ENCODE assay signal across 24 mouse cellular contexts in genomic region chr11:3851872-3852271, GRCm38 (mm10). TPM values are rescaled to one million over a fixed set of nuclear protein-coding genes. Genes with fewer than 3 reads are reported as not detected.
DNase-seq lines count a peak whose midpoint lies in the region; ATAC-seq and TF ChIP-seq lines count a peak whose summit lies in the region.
"Had no signal": no experiment of that assay in that cellular context is flagged by ENCODE, and none has a peak within 500 bp of the region (broad histone marks: within the 10 kb centered on the region; RNA-seq: fewer than 3 reads in every experiment).

No protein-coding gene starts in this region.

- H3K36me3 ChIP-seq in heart, adult 2 months (ENCODE audit: control insufficient read depth, insufficient read depth, low read length): no peaks in the 10 kb centered on the region
- H3K36me3 ChIP-seq: forebrain, embryonic 10.5 days; heart, embryonic 12.5 days; heart, embryonic 15.5 days; hindbrain, embryonic 10.5 days; hindbrain, embryonic 13.5 days; intestine, embryonic 15.5 days had no signal

- DNase-seq in cerebellum, postnatal 14 days: peak; percentile 25 to 26
- peak; percentile 34 for DNase-seq in testis, postnatal 10 days (ENCODE audit: low spot score)
- no peak for DNase-seq in testis, postnatal 14 days (ENCODE audit: low spot score)
- DNase-seq in heart, adult 2 months: no peak
- DNase-seq: adrenal gland, adult 2 months; adrenal gland, postnatal 14 days; cerebellum, adult 8-10 months; forebrain, postnatal 0 days; gastrocnemius, adult 2 months; gastrocnemius, postnatal 14 days; heart, postnatal 10 days; heart, postnatal 36 days had no signal

- intact Hi-C loops in heart, adult 2 months (cut with DNase I): no loop called here

- no peak overlapping the region for H3K9ac ChIP-seq in heart, adult 2 months (ENCODE audit: low read depth, low read length)
- H3K9ac ChIP-seq: forebrain, embryonic 13.5 days; forebrain, postnatal 0 days; heart, embryonic 12.5 days; heart, embryonic 15.5 days; hindbrain, embryonic 13.5 days; intestine, embryonic 15.5 days had no signal

- H3K27ac ChIP-seq in olfactory bulb, adult 2 months (ENCODE audit: insufficient read depth, low read depth, low read length): peak overlapping the region; percentile 49
- no peak overlapping the region for H3K27ac ChIP-seq in heart, adult 2 months
- H3K27ac ChIP-seq: forebrain, embryonic 10.5 days; forebrain, embryonic 13.5 days; gastrocnemius, adult 2 months; heart, embryonic 15.5 days; hindbrain, embryonic 10.5 days; hindbrain, embryonic 13.5 days; intestine, embryonic 15.5 days had no signal

- WGBS in olfactory bulb, adult 2 months: 52% methylated on average over 4 of the region's 4 CpGs
- WGBS in heart, adult 2 months: 73% methylated on average over 4 of the region's 4 CpGs

- no peak overlapping the region for H3K4me3 ChIP-seq in olfactory bulb, adult 2 months (ENCODE audit: insufficient read depth, low read depth, low read length)
- no peak overlapping the region for H3K4me3 ChIP-seq in heart, adult 2 months
- H3K4me3 ChIP-seq: forebrain, embryonic 10.5 days; forebrain, embryonic 13.5 days; gastrocnemius, adult 2 months; heart, embryonic 12.5 days; heart, embryonic 15.5 days; hindbrain, embryonic 10.5 days; hindbrain, embryonic 13.5 days; intestine, embryonic 15.5 days had no signal

- no peak for ATAC-seq in cerebellum, adult (ENCODE audit: insufficient number of reproducible peaks, low FRiP score, low TSS enrichment)
- ATAC-seq: CD4-positive, CD25-positive, alpha-beta regulatory T cell, adult 4 months; forebrain, embryonic 13.5 days; forebrain, postnatal 0 days; hindbrain, embryonic 16.5 days; intestine, embryonic 15.5 days had no signal

- peaks cover 49% of the 10 kb centered on the region for H3K4me1 ChIP-seq in olfactory bulb, adult 2 months (ENCODE audit: control insufficient read depth, insufficient read depth, low read length)
- H3K4me1 ChIP-seq in heart, adult 2 months (ENCODE audit: control insufficient read depth, insufficient read depth, low read length): 0 out of 2 replicates have a peak, but pooled peaks cover 2% of the 10 kb centered on the region
- H3K4me1 ChIP-seq: forebrain, embryonic 10.5 days; heart, embryonic 12.5 days; hindbrain, embryonic 10.5 days; intestine, embryonic 15.5 days had no signal

- no peaks in the 10 kb centered on the region for H3K79me2 ChIP-seq in heart, adult 2 months (replicated peaks; ENCODE audit: control insufficient read depth, insufficient read depth, low read length)

- no peaks in the 10 kb centered on the region for H3K27me3 ChIP-seq in heart, adult 2 months (ENCODE audit: control insufficient read depth, insufficient read depth, low read length)
- H3K27me3 ChIP-seq: forebrain, embryonic 13.5 days; heart, embryonic 12.5 days; heart, embryonic 15.5 days; hindbrain, embryonic 13.5 days; intestine, embryonic 15.5 days had no signal

- no peak for TF ChIP-seq POLR2A in olfactory bulb, adult 2 months (IDR thresholded peaks at IDR 0.05; ENCODE audit: insufficient read depth, low read depth, low read length)
- no peak for TF ChIP-seq POLR2A in heart, adult 2 months (IDR thresholded peaks at IDR 0.05; ENCODE audit: insufficient read depth, low read depth, low read length)

- no peak for TF ChIP-seq EP300 in heart, adult 2 months (IDR thresholded peaks at IDR 0.05; ENCODE audit: insufficient read depth, low read depth, low read length)

- no peak for TF ChIP-seq CTCF in olfactory bulb, adult 2 months (IDR thresholded peaks at IDR 0.05; ENCODE audit: insufficient read depth, low read depth, low read length)
- no peak for TF ChIP-seq CTCF in heart, adult 2 months (IDR thresholded peaks at IDR 0.05)

RNA-seq across cellular contexts. Expression of gene Osbp2, which starts 11.8 kb away (rescaled TPM):
- not detected in 2 replicates for polyA plus RNA-seq in olfactory bulb, adult 2 months (2012; ENCODE audit: insufficient read depth, insufficient read length, low replicate concordance, missing spikeins)
- total RNA-seq in heart, adult 2 months (2021): 10 to 100 TPM; 12.9 to 16.2 TPM
- 10.9 and 14.2 TPM in 2 replicates for polyA plus RNA-seq in heart, adult 2 months (2012; rRNA removed)
- total RNA-seq: MEL had no signal
- polyA plus RNA-seq: CD4-positive, CD25-positive, alpha-beta regulatory T cell, adult 4 months had no signal

RNA-seq across cellular contexts. Expression of gene 4921536K21Rik, which starts 43.0 kb away (rescaled TPM):
- not detected in 2 replicates for polyA plus RNA-seq in olfactory bulb, adult 2 months (2012; ENCODE audit: insufficient read depth, insufficient read length, low replicate concordance, missing spikeins)
- total RNA-seq in heart, adult 2 months (2021): under 1 TPM; 0.57 to 0.81 TPM
- 0.57 and 0.76 TPM in 2 replicates for polyA plus RNA-seq in heart, adult 2 months (2012; rRNA removed)
- polyA plus RNA-seq: CD4-positive, CD25-positive, alpha-beta regulatory T cell, adult 4 months had no signal

RNA-seq across cellular contexts. Expression of gene Dusp18, which starts 43.2 kb away (rescaled TPM):
- polyA plus RNA-seq in olfactory bulb, adult 2 months (2012; ENCODE audit: insufficient read depth, insufficient read length, low replicate concordance, missing spikeins): not detected in 2 replicates
- total RNA-seq in heart, adult 2 months (2021): 10 to 100 TPM; 32.6 to 47.8 TPM
- 29.1 and 52.6 TPM in 2 replicates for polyA plus RNA-seq in heart, adult 2 months (2012; rRNA removed)

Comparison
In these comparisons a context has a peak if more than half of its experiments do, and no peak if none do; other contexts are left out.
1. DNase-seq: peak in cerebellum, postnatal 14 days (2 of 2) and testis, postnatal 10 days (single experiment); none in testis, postnatal 14 days (single experiment) and heart, adult 2 months (0 of 2).
2. RNA of gene Osbp2, which starts 11.8 kb away (polyA plus RNA-seq): 10.9 to 14.2 TPM in heart, adult 2 months; not detected in olfactory bulb, adult 2 months; every median in the first group is over 10 times any median in the second.
3. RNA of gene Dusp18, which starts 43.2 kb away (polyA plus RNA-seq): 29.1 to 52.6 TPM in heart, adult 2 months; not detected in olfactory bulb, adult 2 months; every median in the first group is over 10 times any median in the second.